Mouse (Mus musculus) midbrain, embryonic 14.5 days (tissue): ENCODE measurements at regions not wholly inside any gene's neighbourhood (a gene's known extent, or its start where the extent isn't known, plus 50 kb on each side); places are given as distances from the start of the nearest gene placed in this dataset.

ENCODE experiments used
- ATAC-seq: fragments of 200-750 bp; cut with Nextera tagmentation; 2 replicates; pipeline ENCODE4 v1.8.0; 2017; ENCODE audit warnings: moderate number of reproducible peaks, moderate library complexity; ENCODE audit not compliant: low FRiP score, low TSS enrichment
- DNase-seq: peaks from one replicate; pipeline ENCODE4 v3.0.0-alpha.2; 2015
- H3K27ac ChIP-seq: fragments of 300-500 bp; sonication (generic); replicated peaks from 2 replicates; pipeline ENCODE4 v1.5.1; 2014; ENCODE audit warnings: mild to moderate bottlenecking, low read depth, low read length, moderate library complexity
- H3K27me3 ChIP-seq: fragments of 300-500 bp; sonication (generic); 2 replicates; pipeline ENCODE4 v1.6.1; 2014; ENCODE audit warnings: low read length, control low read depth, mixed read lengths; ENCODE audit not compliant: control insufficient read depth, insufficient read depth
- H3K36me3 ChIP-seq: fragments of 300-500 bp; sonication (generic); 2 replicates; pipeline ENCODE4 v1.6.1; 2014; ENCODE audit warnings: low read length, control low read depth; ENCODE audit not compliant: control insufficient read depth, insufficient read depth
- H3K4me1 ChIP-seq: fragments of 300-500 bp; sonication (generic); 2 replicates; pipeline ENCODE4 v1.6.1; 2014; ENCODE audit warnings: mild to moderate bottlenecking, antibody characterized with exemption, low read length, control low read depth; ENCODE audit not compliant: control insufficient read depth, insufficient read depth
- H3K4me2 ChIP-seq: fragments of 300-500 bp; sonication (generic); 2 replicates; pipeline ENCODE4 v1.6.1; 2014; ENCODE audit warnings: mild to moderate bottlenecking, low read length, moderate library complexity
- H3K4me3 ChIP-seq: fragments of 300-500 bp; sonication (generic); replicated peaks from 2 replicates; pipeline ENCODE4 v1.5.1; 2014; ENCODE audit warnings: low read depth, low read length
- H3K9ac ChIP-seq: fragments of 300-500 bp; sonication (generic); replicated peaks from 2 replicates; pipeline ENCODE4 v1.6.1; 2014; ENCODE audit warnings: mild to moderate bottlenecking, low read length, moderate library complexity
- H3K9me3 ChIP-seq: fragments of 300-500 bp; sonication (generic); 2 replicates; pipeline ENCODE4 v1.6.1; 2016; ENCODE audit warnings: low read length, control low read depth, mixed read lengths; ENCODE audit not compliant: control insufficient read depth
- WGBS: fragments of 180-500 bp; shearing (Covaris S2); extraction: QIAGEN DNeasy Blood & Tissue Kit; methylation state at CpG from one replicate; pipeline ENCODE4 v1.1.7; 2014; 5-methylcytosine and 5-hydroxymethylcytosine counted together

GRCm38 (mm10) chr15:10881726-10882125, 70.4 kb upstream of the C1qtnf3 start:
- WGBS, result 92% methylated on average over 1 of the region's 1 CpGs
- ATAC-seq, result no peak

GRCm38 (mm10) chr15:10887990-10888389, 64.1 kb upstream of the C1qtnf3 start:
- Histone ChIP-seq H3K27me3 (no peaks in the 10 kb centered on the region), H3K4me3 (no peak overlapping the region), H3K9me3 (peaks cover 4% of the 10 kb centered on the region; the same call in 1 of the 2 replicates), H3K27ac (no peak overlapping the region), H3K9ac (no peak overlapping the region), H3K36me3 (no peaks in the 10 kb centered on the region), H3K4me2 (no peak overlapping the region), H3K4me1 (no peaks in the 10 kb centered on the region)
- WGBS, result 80% methylated on average over 6 of the region's 6 CpGs
- peak; percentile 26 for DNase-seq
- no peak for ATAC-seq

More at GRCm38 (mm10) chr15:10881726-10882125, 70.4 kb upstream of the C1qtnf3 start:
- H3K36me3 ChIP-seq, result no peaks in the 10 kb centered on the region
- no peak overlapping the region for H3K9ac ChIP-seq
- no peaks in the 10 kb centered on the region for H3K4me1 ChIP-seq
- no peak for DNase-seq
- no peak overlapping the region for H3K4me2 ChIP-seq
- peaks cover 4% of the 10 kb centered on the region; the same call in 1 of the 2 replicates for H3K9me3 ChIP-seq
- no peak overlapping the region for H3K4me3 ChIP-seq
- no peak overlapping the region for H3K27ac ChIP-seq
- no peaks in the 10 kb centered on the region for H3K27me3 ChIP-seq

- ATAC-seq (peak; percentile 60; the same call in 1 of the 2 replicates), DNase-seq (peak; percentile 79)
- H3K27ac ChIP-seq, result no peak overlapping the region
These were observed 61.8 kb upstream of the C1qtnf3 start for GRCm38 (mm10) chr15:10890220-10890921.

GRCm38 (mm10) chr15:10898309-10898708, 53.8 kb upstream of the C1qtnf3 start:
- Histone ChIP-seq H3K27me3 (no peaks in the 10 kb centered on the region), H3K4me3 (no peak overlapping the region), H3K9ac (no peak overlapping the region), H3K36me3 (no peaks in the 10 kb centered on the region), H3K27ac (no peak overlapping the region), H3K4me2 (no peak overlapping the region), H3K9me3 (no peaks in the 10 kb centered on the region), H3K4me1 (no peaks in the 10 kb centered on the region)
- WGBS, result 86% methylated on average over 5 of the region's 5 CpGs
- no peak for ATAC-seq
- DNase-seq, result no peak

More at GRCm38 (mm10) chr15:10890220-10890921, 61.8 kb upstream of the C1qtnf3 start:
- H3K9ac ChIP-seq, result no peak overlapping the region
- H3K27me3 ChIP-seq, result no peaks in the 10 kb centered on the region
- no peaks in the 10 kb centered on the region for H3K4me1 ChIP-seq
- H3K4me3 ChIP-seq, result no peak overlapping the region
- H3K36me3 ChIP-seq, result no peaks in the 10 kb centered on the region
- H3K9me3 ChIP-seq, result no peaks in the 10 kb centered on the region
- WGBS, result 53% methylated on average over 8 of the region's 8 CpGs
- H3K4me2 ChIP-seq, result no peak overlapping the region

- Histone ChIP-seq H3K4me1 (no peaks in the 10 kb centered on the region), H3K9me3 (no peaks in the 10 kb centered on the region), H3K27ac (no peak overlapping the region), H3K9ac (no peak overlapping the region), H3K27me3 (no peaks in the 10 kb centered on the region), H3K36me3 (no peaks in the 10 kb centered on the region), H3K4me2 (no peak overlapping the region), H3K4me3 (no peak overlapping the region)
- 79% methylated on average over 4 of the region's 4 CpGs for WGBS
- ATAC-seq (no peak), DNase-seq (no peak)
These were observed 53.2 kb upstream of the C1qtnf3 start for GRCm38 (mm10) chr15:10898715-10899486.

- H3K27ac ChIP-seq, result no peak overlapping the region
- no peak overlapping the region for H3K4me2 ChIP-seq
- H3K36me3 ChIP-seq, result no peaks in the 10 kb centered on the region
- no peaks in the 10 kb centered on the region for H3K27me3 ChIP-seq
- DNase-seq, result no peak
- WGBS, result 92% methylated on average over 7 of the region's 7 CpGs
- no peak overlapping the region for H3K4me3 ChIP-seq
- no peak for ATAC-seq
- no peaks in the 10 kb centered on the region for H3K9me3 ChIP-seq
- H3K9ac ChIP-seq, result no peak overlapping the region
- H3K4me1 ChIP-seq, result no peaks in the 10 kb centered on the region
These were observed 52.2 kb upstream of the C1qtnf3 start for GRCm38 (mm10) chr15:10899904-10900303.

- WGBS, result 45% methylated on average over 3 of the region's 3 CpGs
- Histone ChIP-seq H3K4me2 (no peak overlapping the region), H3K9ac (no peak overlapping the region), H3K4me1 (no peaks in the 10 kb centered on the region), H3K36me3 (no peaks in the 10 kb centered on the region), H3K9me3 (no peaks in the 10 kb centered on the region), H3K27ac (no peak overlapping the region), H3K27me3 (no peaks in the 10 kb centered on the region), H3K4me3 (no peak overlapping the region)
- DNase-seq, result peak; percentile 74
- no peak for ATAC-seq
These were observed 51.1 kb upstream of the C1qtnf3 start for GRCm38 (mm10) chr15:10901075-10901474.

GRCm38 (mm10) chr15:10901745-10902262, 50.3 kb upstream of the C1qtnf3 start:
- 46% methylated on average over 1 of the region's 1 CpGs for WGBS
- Histone ChIP-seq H3K36me3 (no peaks in the 10 kb centered on the region), H3K27me3 (no peaks in the 10 kb centered on the region), H3K9me3 (no peaks in the 10 kb centered on the region), H3K4me2 (no peak overlapping the region), H3K9ac (no peak overlapping the region), H3K4me1 (no peaks in the 10 kb centered on the region), H3K27ac (no peak overlapping the region), H3K4me3 (no peak overlapping the region)
- ATAC-seq, result no peak
- DNase-seq, result no peak
